8 mouse cellular contexts compared by ENCODE assay signal in genomic region chr12:86884197-86885058, GRCm38 (mm10). TPM values are rescaled to one million over a fixed set of nuclear protein-coding genes. Genes with fewer than 3 reads are reported as not detected.
DNase-seq lines count a peak whose midpoint lies in the region; ATAC-seq and TF ChIP-seq lines count a peak whose summit lies in the region.

Irf2bpl (minus strand) TSS chr12:86884798.

- no peaks in the 10 kb centered on the region for H3K9me3 ChIP-seq in forebrain, embryonic 11.5 days (ENCODE audit: control insufficient read depth, low read length)
- no peaks in the 10 kb centered on the region for H3K9me3 ChIP-seq in heart, embryonic 15.5 days (replicated peaks)
- no peaks in the 10 kb centered on the region for H3K9me3 ChIP-seq in liver, embryonic 14.5 days (ENCODE audit: control insufficient read depth, low read length)
- H3K9me3 ChIP-seq in neural tube, embryonic 12.5 days: no peaks in the 10 kb centered on the region
- no peaks in the 10 kb centered on the region for H3K9me3 ChIP-seq in stomach, postnatal 0 days (ENCODE audit: control insufficient read depth, low read length)

- no peak for TF ChIP-seq EP300 in liver, embryonic 14.5 days (IDR thresholded peaks at IDR 0.05; ENCODE audit: low read depth)
- TF ChIP-seq EP300 in stomach, postnatal 0 days (optimal IDR thresholded peaks at IDR 0.05): no peak

- TF ChIP-seq CTCF in liver, embryonic 14.5 days (IDR thresholded peaks at IDR 0.05; ENCODE audit: low read depth): no peak
- no peak; the same call in 1 of the 2 replicates for TF ChIP-seq CTCF in stomach, postnatal 0 days (IDR thresholded peaks at IDR 0.05; ENCODE audit: low read depth)

- H3K4me1 ChIP-seq in forebrain, embryonic 11.5 days (replicated peaks; ENCODE audit: control insufficient read depth, insufficient read depth, low read length): peaks cover 44% of the 10 kb centered on the region
- peaks cover 55% of the 10 kb centered on the region for H3K4me1 ChIP-seq in heart, embryonic 15.5 days (replicated peaks)
- H3K4me1 ChIP-seq in liver, embryonic 14.5 days (replicated peaks; ENCODE audit: control insufficient read depth in 2 of 2, insufficient read depth in 2 of 2, low read length in 1 of 2): peaks cover 3 to 13% of the 10 kb centered on the region in 2 experiments; a peak in 3 of 4 replicates
- H3K4me1 ChIP-seq in neural tube, embryonic 12.5 days: peaks cover 61% of the 10 kb centered on the region
- peaks cover 14% of the 10 kb centered on the region for H3K4me1 ChIP-seq in stomach, postnatal 0 days (replicated peaks; ENCODE audit: control insufficient read depth, insufficient read depth)

- H3K27ac ChIP-seq in forebrain, embryonic 11.5 days (ENCODE audit: low read depth, low read length): peak within 1 kb of the TSS; percentile 99
- H3K27ac ChIP-seq in heart, embryonic 15.5 days: peak within 1 kb of the TSS; percentile 100
- peak within 1 kb of the TSS; percentile 44; the same call in 1 of the 2 replicates for H3K27ac ChIP-seq in liver, embryonic 14.5 days
- peak within 1 kb of the TSS; percentile 95 for H3K27ac ChIP-seq in neural tube, embryonic 12.5 days
- H3K27ac ChIP-seq in stomach, postnatal 0 days (replicated peaks): peak within 1 kb of the TSS; percentile 100

- H3K27me3 ChIP-seq in forebrain, embryonic 11.5 days (ENCODE audit: control insufficient read depth, insufficient read depth, low read length): no peaks in the 10 kb centered on the region
- no peaks in the 10 kb centered on the region for H3K27me3 ChIP-seq in heart, embryonic 15.5 days
- H3K27me3 ChIP-seq in liver, embryonic 14.5 days (ENCODE audit: control insufficient read depth, insufficient read depth, low read length): peaks cover 85% of the 10 kb centered on the region
- 0 out of 2 replicates have a peak, but pooled peaks cover 3% of the 10 kb centered on the region for H3K27me3 ChIP-seq in neural tube, embryonic 12.5 days (replicated peaks)
- H3K27me3 ChIP-seq in stomach, postnatal 0 days (ENCODE audit: control insufficient read depth, insufficient read depth, low read length): no peaks in the 10 kb centered on the region

- H3K4me3 ChIP-seq in forebrain, embryonic 11.5 days (ENCODE audit: low read depth, low read length): peak within 1 kb of the TSS; percentile 88
- peak within 1 kb of the TSS; percentile 81 for H3K4me3 ChIP-seq in heart, embryonic 15.5 days
- H3K4me3 ChIP-seq in liver, embryonic 14.5 days (ENCODE audit: insufficient read depth in 1 of 2, low read depth in 2 of 2, low read length in 2 of 2): peak within 1 kb of the TSS; percentile 49 to 56
- peak within 1 kb of the TSS; percentile 84 for H3K4me3 ChIP-seq in neural tube, embryonic 12.5 days
- peak within 1 kb of the TSS; percentile 91 for H3K4me3 ChIP-seq in stomach, postnatal 0 days (ENCODE audit: low read depth, low read length)

- peak within 1 kb of the TSS; percentile 97 for H3K9ac ChIP-seq in forebrain, embryonic 11.5 days (ENCODE audit: low read length)
- H3K9ac ChIP-seq in heart, embryonic 15.5 days: peak within 1 kb of the TSS; percentile 94
- H3K9ac ChIP-seq in liver, embryonic 14.5 days (replicated peaks): peak within 1 kb of the TSS; percentile 47
- peak within 1 kb of the TSS; percentile 96 for H3K9ac ChIP-seq in neural tube, embryonic 12.5 days
- peak within 1 kb of the TSS; percentile 89 for H3K9ac ChIP-seq in stomach, postnatal 0 days (ENCODE audit: low read length)

- peak; percentile 88 for ATAC-seq in forebrain, embryonic 11.5 days (replicated peaks; ENCODE audit: low FRiP score)
- ATAC-seq in heart, embryonic 15.5 days (replicated peaks; ENCODE audit: insufficient number of reproducible peaks, insufficient read depth, low FRiP score, low read depth): peak; percentile 91
- peak; percentile 71 for ATAC-seq in liver, embryonic 14.5 days (ENCODE audit: insufficient read depth)
- ATAC-seq in neural tube, embryonic 12.5 days (ENCODE audit: low FRiP score, low read depth): peak; percentile 81
- ATAC-seq in stomach, postnatal 0 days (ENCODE audit: low FRiP score, low TSS enrichment): peak; percentile 86

- no peaks in the 10 kb centered on the region for H3K36me3 ChIP-seq in forebrain, embryonic 11.5 days (ENCODE audit: control insufficient read depth, insufficient read depth, low read length)
- 0 out of 2 replicates have a peak, but pooled peaks cover 6% of the 10 kb centered on the region for H3K36me3 ChIP-seq in heart, embryonic 15.5 days
- H3K36me3 ChIP-seq in liver, embryonic 14.5 days (replicated peaks; ENCODE audit: control insufficient read depth, insufficient read depth, low read depth): no peaks in the 10 kb centered on the region
- H3K36me3 ChIP-seq in neural tube, embryonic 12.5 days: no peaks in the 10 kb centered on the region
- peaks cover 4% of the 10 kb centered on the region; the same call in 1 of the 2 replicates for H3K36me3 ChIP-seq in stomach, postnatal 0 days (ENCODE audit: control insufficient read depth, insufficient read depth, low read length)

- peak within 1 kb of the TSS; percentile 98 for H3K4me2 ChIP-seq in forebrain, embryonic 11.5 days (ENCODE audit: low read depth, low read length, severe bottlenecking)
- H3K4me2 ChIP-seq in heart, embryonic 15.5 days: peak within 1 kb of the TSS; percentile 87
- H3K4me2 ChIP-seq in liver, embryonic 14.5 days (ENCODE audit: low read depth): peak within 1 kb of the TSS; percentile 42
- H3K4me2 ChIP-seq in neural tube, embryonic 12.5 days (replicated peaks): peak within 1 kb of the TSS; percentile 87
- peak within 1 kb of the TSS; percentile 94 for H3K4me2 ChIP-seq in stomach, postnatal 0 days (replicated peaks; ENCODE audit: low read depth)

- DNase-seq in CD8-positive naive resting alpha-beta T cell, adult 2 months (ENCODE audit: low read depth in 2 of 2, low spot score in 2 of 2): peak; percentile 80 to 83
- peak; percentile 96 for DNase-seq in brain, embryonic 18.5 days (ENCODE audit: low read depth, low spot score)
- peak; percentile 99 for DNase-seq in forebrain, embryonic 11.5 days (ENCODE audit: low spot score)
- DNase-seq in kidney, postnatal 14 days: peak; percentile 100
- peak; percentile 57 to 61 (median 60) for DNase-seq in liver, embryonic 14.5 days (ENCODE audit: low read depth in 3 of 3, low spot score in 3 of 3)
- DNase-seq in stomach, postnatal 0 days (ENCODE audit: low spot score): peak; percentile 99

- under 1% methylated on average over 78 of the region's 82 CpGs for WGBS in forebrain, embryonic 11.5 days
- under 1% methylated on average over 81 of the region's 82 CpGs for WGBS in heart, embryonic 15.5 days
- under 1% methylated on average over 80 of the region's 82 CpGs for WGBS in liver, embryonic 14.5 days (ENCODE audit: insufficient replicate concordance)
- under 1% methylated on average over 77 of the region's 82 CpGs for WGBS in neural tube, embryonic 12.5 days
- under 1% methylated on average over 56 of the region's 82 CpGs for WGBS in stomach, postnatal 0 days

RNA-seq across cellular contexts. Expression of gene Irf2bpl, which starts in this region (rescaled TPM):
- 40.3 and 42.7 TPM in 2 replicates for polyA plus RNA-seq in forebrain, embryonic 11.5 days (2014; fragmentation: Nextera tagmentation; extraction: Ambion mirVana)
- 40.1 and 41.7 TPM in 2 replicates for polyA plus RNA-seq in heart, embryonic 15.5 days (2015; fragmentation: Nextera tagmentation; extraction: Ambion mirVana)
- 1.4 and 1.5 TPM in 2 replicates for polyA plus RNA-seq in liver, embryonic 14.5 days (2012; rRNA removed)
- 1.4 and 1.5 TPM in 2 replicates for polyA plus RNA-seq in liver, embryonic 14.5 days (2014; fragmentation: Nextera tagmentation; extraction: Ambion mirVana)
- polyA plus RNA-seq in neural tube, embryonic 12.5 days (2016; fragmentation: Nextera tagmentation; extraction: Ambion mirVana): 57.2 and 61.9 TPM in 2 replicates
- 19.1 and 19.8 TPM in 2 replicates for polyA plus RNA-seq in stomach, postnatal 0 days (2015; fragmentation: Nextera tagmentation; extraction: Ambion mirVana)

Comparison
In these comparisons a context has a peak if more than half of its experiments do, and no peak if none do; other contexts are left out.
1. Peak in every context shown above with its lines: DNase-seq, ATAC-seq, H3K4me3 ChIP-seq and H3K27ac ChIP-seq.
2. H3K27ac ChIP-seq: peak in every context shown above with its lines; median percentile 100 in heart, embryonic 15.5 days; 100 in stomach, postnatal 0 days; 99 in forebrain, embryonic 11.5 days; 95 in neural tube, embryonic 12.5 days; 44 in liver, embryonic 14.5 days.
3. H3K4me2 ChIP-seq: peak in every context shown above with its lines; median percentile 98 in forebrain, embryonic 11.5 days; 94 in stomach, postnatal 0 days; 87 in heart, embryonic 15.5 days; 87 in neural tube, embryonic 12.5 days; 42 in liver, embryonic 14.5 days.
4. H3K9ac ChIP-seq: peak in every context shown above with its lines; median percentile 97 in forebrain, embryonic 11.5 days; 96 in neural tube, embryonic 12.5 days; 94 in heart, embryonic 15.5 days; 89 in stomach, postnatal 0 days; 47 in liver, embryonic 14.5 days.